Mouse (Mus musculus) C2C12 (cell line): ENCODE results near the gene Casz1. TPM values are rescaled to one million over a fixed set of nuclear protein-coding genes. Genes with fewer than 3 reads are reported as not detected.

Source experiments
- H3K27me3 ChIP-seq: one replicate; pipeline ENCODE4 v1.6.1; 2011; ENCODE audit not compliant: control insufficient read depth, insufficient read depth, insufficient read length
- H3K36me3 ChIP-seq: one replicate; pipeline ENCODE4 v1.6.1; 2011; ENCODE audit not compliant: control insufficient read depth, insufficient read depth
- H3K4me3 ChIP-seq: one replicate; pipeline ENCODE4 v1.5.1; 2011; ENCODE audit warnings: mild to moderate bottlenecking, control low read depth; ENCODE audit not compliant: poor library complexity, insufficient read depth, severe bottlenecking
- H3K79me2 ChIP-seq: one replicate; pipeline ENCODE4 v1.6.1; 2011; ENCODE audit not compliant: control insufficient read depth, insufficient read depth
- H3K79me3 ChIP-seq: one replicate; pipeline ENCODE4 v1.6.1; 2011; ENCODE audit warnings: low read depth, control low read depth
- H3ac ChIP-seq: one replicate; pipeline ENCODE3; 2011; ENCODE audit warnings: low read depth; ENCODE audit not compliant: control insufficient read depth, insufficient read length
- CEBPB ChIP-seq: IDR thresholded peaks from one replicate; pipeline ENCODE4 v1.6.1; 2011; ENCODE audit warnings: low read depth, mild to moderate bottlenecking, control low read depth, moderate library complexity
- CTCF ChIP-seq: IDR thresholded peaks from one replicate; pipeline ENCODE4 v1.5.1; 2011; ENCODE audit not compliant: control insufficient read depth, insufficient read depth, insufficient read length
- FOSL1 ChIP-seq: IDR thresholded peaks from one replicate; pipeline ENCODE4 v1.8.0; 2011; ENCODE audit warnings: mild to moderate bottlenecking, low read length; ENCODE audit not compliant: poor library complexity, insufficient read depth, severe bottlenecking
- MAX ChIP-seq: IDR thresholded peaks from one replicate; pipeline ENCODE4 v1.6.1; 2011; ENCODE audit warnings: mild to moderate bottlenecking, control low read depth
- MYOD1 ChIP-seq: IDR thresholded peaks from one replicate; pipeline ENCODE4 v1.6.1; 2011; ENCODE audit warnings: low read depth; ENCODE audit not compliant: control insufficient read depth, insufficient read length
- MYOG ChIP-seq: IDR thresholded peaks from one replicate; pipeline ENCODE4 v1.6.1; 2011; ENCODE audit not compliant: control insufficient read depth, insufficient read length; ENCODE audit errors: extremely low read depth
- USF1 ChIP-seq: IDR thresholded peaks from one replicate; pipeline ENCODE4 v1.6.1; 2011; ENCODE audit warnings: low read depth, mild to moderate bottlenecking, control low read depth, moderate library complexity
- polyA plus RNA-seq: library from polyadenylated mRNA; unstranded; fragments of >200 nt; fragmentation: generic; extraction: Trizol; gene quantifications from one replicate; pipeline ENCODE4 v1.2.1, GENCODE M21; 2012; ENCODE audit warnings: missing spikeins

Gene Casz1
- polyA plus RNA-seq, 1 experiment: 0.07 TPM

GRCm38 (mm10) chr4:148940674-148941211, 136.5 kb downstream of the Casz1 start:
- H3K27me3 ChIP-seq: peaks cover 70% of the 10 kb centered on the region
- no peaks in the 10 kb centered on the region for H3K36me3 ChIP-seq
- H3K79me2 ChIP-seq: no peaks in the 10 kb centered on the region
- H3K79me3 ChIP-seq: no peaks in the 10 kb centered on the region
- no peak overlapping the region for H3K4me3 ChIP-seq
- no peak overlapping the region for H3ac ChIP-seq
- TF ChIP-seq MYOD1 (no peak), CEBPB (no peak), MAX (no peak), USF1 (no peak), FOSL1 (no peak), MYOG (no peak), CTCF (no peak)

- Histone ChIP-seq H3K27me3 (peaks cover 64% of the 10 kb centered on the region), H3K79me3 (no peaks in the 10 kb centered on the region), H3K4me3 (no peak overlapping the region), H3ac (no peak overlapping the region), H3K79me2 (no peaks in the 10 kb centered on the region), H3K36me3 (no peaks in the 10 kb centered on the region)
- TF ChIP-seq CEBPB (no peak), MYOD1 (no peak), CTCF (no peak), USF1 (no peak), FOSL1 (no peak), MAX (no peak), MYOG (no peak)
Measured at GRCm38 (mm10) chr4:148941321-148941720, 137.1 kb downstream of the Casz1 start.

- TF ChIP-seq MYOD1: no peak
- no peak for TF ChIP-seq MAX
- no peak for TF ChIP-seq MYOG
- TF ChIP-seq CTCF: no peak
- TF ChIP-seq USF1: no peak
- TF ChIP-seq FOSL1: no peak
- no peak for TF ChIP-seq CEBPB
- H3K4me3 ChIP-seq: no peak overlapping the region
- H3K79me2 ChIP-seq: no peaks in the 10 kb centered on the region
- H3K79me3 ChIP-seq: no peaks in the 10 kb centered on the region
- H3K27me3 ChIP-seq: peaks cover 46% of the 10 kb centered on the region
- no peak overlapping the region for H3ac ChIP-seq
- H3K36me3 ChIP-seq: no peaks in the 10 kb centered on the region
Measured at GRCm38 (mm10) chr4:148943099-148943498, 138.9 kb downstream of the Casz1 start.

GRCm38 (mm10) chr4:148945476-148945881, 141.2 kb downstream of the Casz1 start:
- no peak for TF ChIP-seq USF1
- no peak for TF ChIP-seq MYOD1
- TF ChIP-seq MAX: no peak
- no peak for TF ChIP-seq CTCF
- TF ChIP-seq MYOG: no peak
- no peak for TF ChIP-seq CEBPB
- TF ChIP-seq FOSL1: no peak
- H3K79me3 ChIP-seq: no peaks in the 10 kb centered on the region
- no peaks in the 10 kb centered on the region for H3K36me3 ChIP-seq
- H3ac ChIP-seq: no peak overlapping the region
- no peak overlapping the region for H3K4me3 ChIP-seq
- no peaks in the 10 kb centered on the region for H3K79me2 ChIP-seq
- peaks cover 23% of the 10 kb centered on the region for H3K27me3 ChIP-seq

GRCm38 (mm10) chr4:148946071-148946470, 141.8 kb downstream of the Casz1 start:
- H3K4me3 ChIP-seq: no peak overlapping the region
- no peaks in the 10 kb centered on the region for H3K79me3 ChIP-seq
- TF ChIP-seq CEBPB (no peak), USF1 (no peak), MYOD1 (no peak), MYOG (no peak), MAX (no peak), FOSL1 (no peak), CTCF (no peak)
- H3K79me2 ChIP-seq: no peaks in the 10 kb centered on the region
- no peak overlapping the region for H3ac ChIP-seq
- no peaks in the 10 kb centered on the region for H3K36me3 ChIP-seq
- H3K27me3 ChIP-seq: peaks cover 17% of the 10 kb centered on the region
